Mouse (Mus musculus) ES-Bruce4 (cell line): ENCODE results near the gene Gm9972. TPM values are rescaled to one million over a fixed set of nuclear protein-coding genes. Genes with fewer than 3 reads are reported as not detected.

Experiments used
- H3K27ac ChIP-seq: 2 replicates; pipeline ENCODE4 v1.5.1; 2012; ENCODE audit warnings: low read length, inconsistent platforms; ENCODE audit not compliant: insufficient read depth
- H3K27me3 ChIP-seq: 2 replicates; pipeline ENCODE4 v1.6.1; 2012; ENCODE audit warnings: mild to moderate bottlenecking, low read length, inconsistent platforms; ENCODE audit not compliant: control insufficient read depth, poor library complexity, insufficient read depth, severe bottlenecking
- H3K36me3 ChIP-seq: 2 replicates; pipeline ENCODE4 v1.6.1; 2012; ENCODE audit warnings: inconsistent platforms, mild to moderate bottlenecking, low read length, moderate library complexity; ENCODE audit not compliant: control insufficient read depth, poor library complexity, insufficient read depth, severe bottlenecking
- H3K4me1 ChIP-seq: one replicate; pipeline ENCODE4 v1.8.1; 2011; ENCODE audit warnings: low read length; ENCODE audit not compliant: control insufficient read depth, insufficient read depth
- H3K4me3 ChIP-seq: 2 replicates; pipeline ENCODE4 v1.5.1; 2011; ENCODE audit warnings: low read depth, mild to moderate bottlenecking, low read length
- H3K9ac ChIP-seq: 2 replicates; pipeline ENCODE4 v1.6.1; 2012; ENCODE audit warnings: low read depth, mild to moderate bottlenecking, inconsistent platforms; ENCODE audit not compliant: poor library complexity, severe bottlenecking
- H3K9me3 ChIP-seq: replicated peaks from 2 replicates; pipeline ENCODE4 v1.6.1; 2012; ENCODE audit warnings: mild to moderate bottlenecking, low read length, inconsistent platforms; ENCODE audit not compliant: control insufficient read depth, poor library complexity, insufficient read depth, severe bottlenecking
- CTCF ChIP-seq: IDR thresholded peaks from one replicate; pipeline ENCODE4 v1.8.1; 2011; ENCODE audit warnings: low read depth, low read length
- EP300 ChIP-seq: IDR thresholded peaks from 2 replicates; pipeline ENCODE4 v1.6.1; 2011; ENCODE audit warnings: low read depth, low read length; ENCODE audit not compliant: insufficient read depth
- POLR2A ChIP-seq: IDR thresholded peaks from one replicate; pipeline ENCODE4 v1.8.1; 2011; ENCODE audit warnings: low read length; ENCODE audit not compliant: insufficient read depth
- polyA plus RNA-seq: library from polyadenylated mRNA; stranded (reverse); fragments of >200 nt; gene quantifications from 2 replicates; pipeline ENCODE4 v1.2.4, GENCODE M21; 2011; ENCODE audit warnings: low read depth; ENCODE audit not compliant: missing spikeins, insufficient read depth, insufficient read length

The Gm9972 gene
- polyA plus RNA-seq, result not detected in 2 replicates

DNA sequence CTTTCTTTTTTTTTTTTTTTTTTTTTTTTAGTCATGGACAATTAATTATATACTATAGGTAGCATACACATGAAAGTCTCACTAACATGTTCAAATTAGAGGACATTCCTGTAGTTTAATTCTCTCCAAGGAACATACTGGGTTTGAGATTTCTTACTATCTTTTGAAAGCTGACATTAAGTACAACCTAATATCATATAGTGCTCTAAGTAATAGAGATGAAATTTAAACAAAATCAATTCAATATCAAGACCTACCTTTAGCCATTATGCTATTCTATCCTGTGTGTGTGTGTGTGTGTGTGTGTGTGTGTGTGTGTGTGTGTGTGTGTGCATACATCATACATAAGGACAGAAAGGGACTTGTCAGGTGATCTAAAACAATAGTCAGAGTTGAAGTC is at the start of gene Gm9972:
Gm9972 (plus strand) TSS at position 301 of the 400 bp plus-strand sequence.
- Histone ChIP-seq H3K36me3 (no peaks in the 10 kb centered on the region), H3K27ac (no peak within 1 kb of the TSS), H3K9me3 (no peaks in the 10 kb centered on the region), H3K4me1 (no peaks in the 10 kb centered on the region), H3K27me3 (no peaks in the 10 kb centered on the region), H3K4me3 (no peak within 1 kb of the TSS), H3K9ac (no peak within 1 kb of the TSS)
- TF ChIP-seq POLR2A (no peak), CTCF (no peak), EP300 (no peak)

DNA sequence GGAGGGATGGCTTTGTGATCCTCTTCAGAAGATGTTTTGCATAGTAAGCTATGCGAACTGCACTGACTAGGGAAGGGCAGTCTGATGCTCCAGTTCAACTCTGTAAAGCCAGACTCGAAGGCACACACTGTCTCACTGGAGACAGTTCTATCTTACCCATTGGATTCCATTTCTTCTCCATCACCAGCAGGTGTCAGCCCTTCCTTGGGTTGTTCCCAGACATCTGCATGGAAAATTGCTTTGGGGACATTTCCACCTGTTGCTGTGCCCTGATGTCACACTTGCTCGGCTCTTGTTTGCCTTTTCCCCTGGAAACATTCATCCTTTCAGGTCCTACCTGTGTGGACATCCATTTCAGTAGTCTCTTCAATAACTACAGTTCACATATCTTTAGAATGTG is 36.4 kb upstream of the Gm9972 start:
- Histone ChIP-seq H3K9me3 (0 out of 2 replicates have a peak, but pooled peaks cover 4% of the 10 kb centered on the region), H3K4me3 (no peak overlapping the region), H3K9ac (no peak overlapping the region), H3K36me3 (no peaks in the 10 kb centered on the region), H3K27ac (no peak overlapping the region), H3K27me3 (no peaks in the 10 kb centered on the region), H3K4me1 (no peaks in the 10 kb centered on the region)
- TF ChIP-seq EP300 (no peak), CTCF (peak; percentile 16), POLR2A (no peak)

DNA sequence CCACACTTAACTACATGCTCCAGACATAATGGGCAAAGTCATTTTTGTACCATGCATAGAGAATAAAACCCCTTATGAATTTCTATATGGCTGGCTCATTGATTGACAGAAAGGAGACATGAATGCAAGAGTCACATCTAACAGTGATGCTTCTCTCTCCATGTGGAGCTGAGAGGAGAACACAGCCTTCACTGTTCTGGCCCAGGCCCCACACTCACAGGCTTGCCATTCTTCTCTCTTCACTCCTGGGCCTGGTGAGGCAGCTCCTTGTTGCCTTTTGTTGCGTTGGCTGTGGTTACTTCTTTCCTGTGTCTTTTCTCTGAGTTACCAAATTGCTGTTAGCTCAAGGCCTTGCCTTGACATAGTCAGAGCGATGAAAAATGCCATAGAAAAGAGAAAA is 23.6 kb upstream of the Gm9972 start:
- H3K4me3 ChIP-seq, result no peak overlapping the region
- no peak overlapping the region for H3K27ac ChIP-seq

DNA sequence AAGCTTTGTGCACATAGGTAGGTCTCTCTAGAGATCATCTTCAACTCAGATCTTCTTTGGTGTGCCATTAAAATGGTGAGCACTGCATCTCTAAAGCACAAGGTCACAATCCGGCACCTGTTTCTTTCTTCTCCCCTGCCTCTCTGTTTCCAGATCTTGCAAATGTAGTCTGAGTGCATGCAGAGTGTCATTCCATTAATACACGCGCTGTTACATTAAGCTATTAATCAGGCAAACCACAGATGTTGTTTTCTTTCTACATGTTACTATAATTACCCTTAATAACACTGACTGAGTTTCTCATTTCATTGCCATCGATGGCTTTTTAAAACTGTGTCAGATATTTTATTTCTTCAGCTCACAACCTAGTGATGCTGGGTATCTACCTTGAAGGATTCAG is 22.6 kb upstream of the Gm9972 start:
- Histone ChIP-seq H3K36me3 (no peaks in the 10 kb centered on the region), H3K4me3 (no peak overlapping the region), H3K27ac (no peak overlapping the region), H3K9ac (no peak overlapping the region), H3K9me3 (no peaks in the 10 kb centered on the region), H3K27me3 (no peaks in the 10 kb centered on the region), H3K4me1 (no peaks in the 10 kb centered on the region)
- TF ChIP-seq EP300, result no peak
- TF ChIP-seq POLR2A, result no peak
- TF ChIP-seq CTCF, result no peak

More for the DNA sequence above, 23.6 kb upstream of the Gm9972 start:
- H3K4me1 ChIP-seq, result no peaks in the 10 kb centered on the region
- no peak for TF ChIP-seq POLR2A
- no peak for TF ChIP-seq EP300
- TF ChIP-seq CTCF, result no peak
- H3K36me3 ChIP-seq, result no peaks in the 10 kb centered on the region
- no peak overlapping the region for H3K9ac ChIP-seq
- H3K27me3 ChIP-seq, result no peaks in the 10 kb centered on the region
- H3K9me3 ChIP-seq, result no peaks in the 10 kb centered on the region

DNA sequence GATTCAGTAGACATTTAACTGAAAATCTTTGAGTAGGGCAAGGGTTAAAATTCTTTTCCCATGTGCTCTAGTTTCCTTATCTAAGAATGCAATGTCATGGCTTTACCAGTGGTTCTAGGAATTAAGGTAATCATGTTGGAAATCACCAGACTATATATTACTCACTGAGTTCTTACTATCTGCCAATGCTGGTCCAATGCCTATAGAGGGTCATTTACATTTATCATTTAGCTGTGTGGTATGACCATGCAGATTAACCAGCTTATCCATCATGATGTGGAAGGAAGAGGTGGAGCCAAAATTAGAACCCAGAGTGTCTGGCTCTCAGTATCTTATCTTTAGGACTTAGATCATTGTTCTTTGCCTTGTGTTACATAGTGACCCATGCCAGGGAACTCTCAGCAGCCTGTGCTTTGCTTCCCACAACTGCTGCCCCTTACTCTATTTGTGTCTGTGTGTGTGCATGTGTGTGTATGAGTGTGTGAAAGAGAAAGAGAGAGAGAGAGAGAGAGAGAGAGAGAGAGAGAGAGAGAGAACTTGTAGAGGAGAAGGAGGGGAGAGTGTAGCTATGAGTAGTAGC is 12.3 kb upstream of the Gm9972 start:
- no peak overlapping the region for H3K9ac ChIP-seq
- no peak overlapping the region for H3K4me3 ChIP-seq
- no peaks in the 10 kb centered on the region for H3K27me3 ChIP-seq
- no peaks in the 10 kb centered on the region for H3K4me1 ChIP-seq
- no peak overlapping the region for H3K27ac ChIP-seq
- peaks cover 8% of the 10 kb centered on the region for H3K9me3 ChIP-seq
- H3K36me3 ChIP-seq, result no peaks in the 10 kb centered on the region
- TF ChIP-seq EP300, result no peak
- no peak for TF ChIP-seq CTCF
- TF ChIP-seq POLR2A, result no peak

DNA sequence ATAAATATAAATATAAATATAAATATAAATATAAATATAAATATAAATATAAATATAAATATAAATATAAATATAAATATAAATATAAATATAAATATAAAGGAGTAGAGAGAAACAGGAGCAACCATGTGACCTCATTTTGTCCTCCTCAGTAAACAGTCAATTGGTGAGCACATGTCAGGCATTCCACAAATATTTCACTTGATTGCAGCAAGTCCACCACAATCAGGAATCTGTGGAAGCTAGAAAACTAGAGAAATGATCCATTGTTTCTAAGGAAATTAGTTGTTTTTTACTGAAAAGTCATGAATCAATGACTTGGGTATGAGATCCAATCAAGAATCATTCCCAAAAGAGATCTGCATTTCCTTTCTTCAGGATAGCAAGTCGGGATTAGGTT is 5.7 kb upstream of the Gm9972 start:
- Histone ChIP-seq H3K9me3 (no peaks in the 10 kb centered on the region), H3K27ac (no peak overlapping the region), H3K4me1 (no peaks in the 10 kb centered on the region), H3K9ac (no peak overlapping the region), H3K36me3 (no peaks in the 10 kb centered on the region), H3K27me3 (no peaks in the 10 kb centered on the region), H3K4me3 (no peak overlapping the region)
- no peak for TF ChIP-seq CTCF
- TF ChIP-seq POLR2A, result no peak
- no peak for TF ChIP-seq EP300
